ENCODE assay signal across 10 mouse cellular contexts in the genomic region with DNA sequence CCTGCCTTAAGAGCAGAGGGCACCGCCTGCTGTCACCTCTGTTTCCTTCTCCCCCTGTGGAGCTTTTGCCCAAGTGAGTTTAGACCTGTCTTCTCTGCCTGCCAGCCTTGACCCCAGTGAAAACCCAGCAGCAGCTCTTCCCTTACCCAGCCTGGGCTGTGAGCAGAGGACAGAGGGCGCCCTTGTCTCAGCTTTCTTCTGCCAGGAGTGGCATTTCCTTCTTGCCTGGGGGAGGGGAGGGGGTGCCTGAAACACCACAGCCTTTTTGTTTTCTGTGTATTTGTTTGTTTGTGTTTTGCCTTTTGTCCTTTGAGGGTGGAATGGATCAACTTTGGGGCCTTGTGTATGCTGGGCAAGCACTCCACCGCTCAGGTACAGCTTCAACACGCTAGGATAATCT. TPM values are rescaled to one million over a fixed set of nuclear protein-coding genes. Genes with fewer than 3 reads are reported as not detected.
DNase-seq lines count a peak whose midpoint lies in the region; ATAC-seq and TF ChIP-seq lines count a peak whose summit lies in the region.
"Had no signal": no experiment of that assay in that cellular context is flagged by ENCODE, and none has a peak within 500 bp of the region (broad histone marks: within the 10 kb centered on the region; RNA-seq: fewer than 3 reads in every experiment).

No protein-coding gene starts in this region.

- TF ChIP-seq POLR2A in kidney, adult 2 months (IDR thresholded peaks at IDR 0.05; ENCODE audit: low read depth, low read length) = no peak

- H3K4me2 ChIP-seq in forebrain, postnatal 0 days (ENCODE audit: low read depth) = no peak overlapping the region
- no peak overlapping the region for H3K4me2 ChIP-seq in forebrain, embryonic 13.5 days
- no peak overlapping the region for H3K4me2 ChIP-seq in lung, postnatal 0 days (replicated peaks; ENCODE audit: low read depth, low read length)
- H3K4me2 ChIP-seq: embryonic facial prominence, embryonic 12.5 days; heart, embryonic 11.5 days had no signal

- H3K9ac ChIP-seq in forebrain, postnatal 0 days = no peak overlapping the region
- H3K9ac ChIP-seq in forebrain, embryonic 13.5 days = no peak overlapping the region
- H3K9ac ChIP-seq in lung, postnatal 0 days (replicated peaks; ENCODE audit: low read depth) = no peak overlapping the region
- H3K9ac ChIP-seq: embryonic facial prominence, embryonic 12.5 days had no signal

- no peaks in the 10 kb centered on the region for H3K27me3 ChIP-seq in forebrain, postnatal 0 days (ENCODE audit: insufficient read depth, low read length)
- no peaks in the 10 kb centered on the region for H3K27me3 ChIP-seq in forebrain, embryonic 13.5 days
- H3K27me3 ChIP-seq in lung, postnatal 0 days (replicated peaks; ENCODE audit: insufficient read depth, low read length) = no peaks in the 10 kb centered on the region
- no peaks in the 10 kb centered on the region for H3K27me3 ChIP-seq in kidney, adult 2 months (replicated peaks; ENCODE audit: control insufficient read depth, insufficient read depth, low read length)
- H3K27me3 ChIP-seq: embryonic facial prominence, embryonic 12.5 days had no signal

- H3K27ac ChIP-seq in forebrain, postnatal 0 days (ENCODE audit: low read depth, low read length) = no peak overlapping the region
- no peak overlapping the region for H3K27ac ChIP-seq in forebrain, embryonic 13.5 days
- no peak overlapping the region for H3K27ac ChIP-seq in lung, postnatal 0 days (ENCODE audit: low read length)
- peak overlapping the region; percentile 83 for H3K27ac ChIP-seq in kidney, adult 2 months (ENCODE audit: insufficient read depth, low read depth, low read length)
- H3K27ac ChIP-seq: embryonic facial prominence, embryonic 12.5 days had no signal

- no peak for ATAC-seq in forebrain, postnatal 0 days
- no peak for ATAC-seq in forebrain, embryonic 13.5 days
- ATAC-seq in lung, postnatal 0 days = no peak

- TF ChIP-seq EP300 in lung, postnatal 0 days (IDR thresholded peaks at IDR 0.05) = no peak

- DNase-seq in forebrain, postnatal 0 days = no peak
- no peak for DNase-seq in lung, postnatal 0 days (ENCODE audit: low spot score)
- no peak for DNase-seq in lung, adult 18-20 months
- DNase-seq in kidney, adult 2 months = peak; percentile 58
- peak; percentile 42 for DNase-seq in thymus, postnatal 0 days (ENCODE audit: low spot score)
- no peak for DNase-seq in gastrocnemius, adult 18-20 months (ENCODE audit: low spot score)
- DNase-seq in yolk sac, embryonic 10.5 days (ENCODE audit: low spot score) = no peak

- H3K9me3 ChIP-seq in forebrain, postnatal 0 days (ENCODE audit: low read length) = no peaks in the 10 kb centered on the region
- H3K9me3 ChIP-seq in forebrain, embryonic 13.5 days (replicated peaks) = no peaks in the 10 kb centered on the region
- H3K9me3 ChIP-seq in lung, postnatal 0 days (ENCODE audit: low read length) = no peaks in the 10 kb centered on the region
- H3K9me3 ChIP-seq: embryonic facial prominence, embryonic 12.5 days had no signal

- H3K4me3 ChIP-seq in forebrain, postnatal 0 days (ENCODE audit: low read depth, low read length) = no peak overlapping the region
- no peak overlapping the region for H3K4me3 ChIP-seq in forebrain, embryonic 13.5 days
- H3K4me3 ChIP-seq in lung, postnatal 0 days (ENCODE audit: low read depth, low read length) = no peak overlapping the region
- no peak overlapping the region for H3K4me3 ChIP-seq in kidney, adult 2 months (ENCODE audit: insufficient read depth, low read depth, low read length)
- H3K4me3 ChIP-seq: embryonic facial prominence, embryonic 12.5 days had no signal

- H3K36me3 ChIP-seq in forebrain, postnatal 0 days (ENCODE audit: insufficient read depth) = no peaks in the 10 kb centered on the region
- H3K36me3 ChIP-seq in forebrain, embryonic 13.5 days (ENCODE audit: poor library complexity, severe bottlenecking) = peaks cover 18% of the 10 kb centered on the region
- peaks cover 32% of the 10 kb centered on the region for H3K36me3 ChIP-seq in lung, postnatal 0 days (ENCODE audit: insufficient read depth, low read length)
- no peaks in the 10 kb centered on the region for H3K36me3 ChIP-seq in kidney, adult 2 months (ENCODE audit: control insufficient read depth, insufficient read depth, low read length)

- H3K4me1 ChIP-seq in forebrain, postnatal 0 days (ENCODE audit: insufficient read depth) = no peaks in the 10 kb centered on the region
- peaks cover 5% of the 10 kb centered on the region; the same call in 1 of the 2 replicates for H3K4me1 ChIP-seq in forebrain, embryonic 13.5 days
- no peaks in the 10 kb centered on the region for H3K4me1 ChIP-seq in lung, postnatal 0 days (ENCODE audit: insufficient read depth, low read depth, low read length)
- peaks cover 13% of the 10 kb centered on the region; the same call in 1 of the 2 replicates for H3K4me1 ChIP-seq in kidney, adult 2 months (ENCODE audit: control insufficient read depth, insufficient read depth, low read length)
- H3K4me1 ChIP-seq: embryonic facial prominence, embryonic 12.5 days had no signal

- WGBS in forebrain, postnatal 0 days = 83% methylated on average over 4 of the region's 4 CpGs
- 84% methylated on average over 4 of the region's 4 CpGs for WGBS in forebrain, embryonic 13.5 days
- 76% methylated on average over 4 of the region's 4 CpGs for WGBS in lung, postnatal 0 days
- WGBS in kidney, adult 2 months = 73% methylated on average over 4 of the region's 4 CpGs

- 0 out of 2 replicates have a peak, but pooled peaks have one; percentile 7 for TF ChIP-seq CTCF in forebrain, postnatal 0 days (IDR thresholded peaks at IDR 0.05; ENCODE audit: low read depth)
- peak; percentile 46 for TF ChIP-seq CTCF in lung, postnatal 0 days (IDR thresholded peaks at IDR 0.05)
- peak; percentile 39; the same call in 1 of the 2 replicates for TF ChIP-seq CTCF in kidney, adult 2 months (conservative IDR thresholded peaks at IDR 0.05; ENCODE audit: insufficient read depth, insufficient read length, low read depth, low read length)

RNA-seq across cellular contexts. Expression of gene Swap70, which starts 50.9 kb away (rescaled TPM):
- total RNA-seq in forebrain, postnatal 0 days (2014; rRNA removed) = 10.1 and 12.2 TPM in 2 replicates
- 5.8 and 7.1 TPM in 2 replicates for polyA plus RNA-seq in forebrain, postnatal 0 days (2015; fragmentation: Nextera tagmentation; extraction: Ambion mirVana)
- 14.3 and 16.3 TPM in 2 replicates for polyA plus RNA-seq in forebrain, embryonic 13.5 days (2015; fragmentation: Nextera tagmentation; extraction: Ambion mirVana)
- polyA plus RNA-seq in lung, postnatal 0 days (2015; fragmentation: Nextera tagmentation; extraction: Ambion mirVana) = 38.4 and 38.9 TPM in 2 replicates
- 10.0 and 12.5 TPM in 2 replicates for polyA plus RNA-seq in kidney, adult 2 months (2012; rRNA removed)
- polyA plus RNA-seq in thymus, postnatal 0 days (2015; fragmentation: Nextera tagmentation; extraction: Ambion mirVana) = 24.7 and 25.5 TPM in 2 replicates
- 1 to 10 TPM; 5.5 to 8.0 TPM for total RNA-seq in gastrocnemius, adult 18-20 months (2021)

Comparison
In these comparisons a context has a peak if more than half of its experiments do, and no peak if none do; other contexts are left out.
1. DNase-seq: peak in kidney, adult 2 months (single experiment) and thymus, postnatal 0 days (single experiment); none in forebrain, postnatal 0 days (single experiment), lung, postnatal 0 days (single experiment), lung, adult 18-20 months (0 of 2), gastrocnemius, adult 18-20 months (single experiment) and yolk sac, embryonic 10.5 days (single experiment).
2. Peak in every context shown above with its lines, with median percentiles within 50 percentile points of each other: CTCF ChIP-seq.